Mouse (Mus musculus): ENCODE measurements at regions not wholly inside any gene's neighbourhood (a gene's known extent, or its start where the extent isn't known, plus 50 kb on each side); places are given as distances from the start of the nearest gene placed in this dataset.

DNA sequence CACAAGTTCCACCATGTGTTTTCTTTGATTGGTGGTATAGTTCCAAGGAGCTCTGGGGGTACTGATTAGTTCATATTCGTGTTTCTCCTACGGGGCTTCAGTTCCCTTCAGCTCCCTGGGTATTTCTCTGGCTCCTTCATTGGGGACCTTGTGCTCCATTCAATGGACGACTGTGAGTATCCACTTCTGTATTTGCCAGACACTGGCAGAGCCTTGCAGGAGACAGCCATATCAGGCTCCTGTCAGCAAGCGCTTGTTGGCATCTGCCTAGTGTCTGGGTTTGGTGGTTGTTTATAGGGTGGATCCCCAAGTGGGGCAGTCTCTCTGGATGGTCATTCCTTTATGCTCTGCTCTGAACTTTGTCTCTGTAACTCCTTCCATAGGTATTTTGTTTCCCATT, 1905.5 kb upstream of the Sel1l start:
- DNase-seq = peak; percentile 3 to 33

DNA sequence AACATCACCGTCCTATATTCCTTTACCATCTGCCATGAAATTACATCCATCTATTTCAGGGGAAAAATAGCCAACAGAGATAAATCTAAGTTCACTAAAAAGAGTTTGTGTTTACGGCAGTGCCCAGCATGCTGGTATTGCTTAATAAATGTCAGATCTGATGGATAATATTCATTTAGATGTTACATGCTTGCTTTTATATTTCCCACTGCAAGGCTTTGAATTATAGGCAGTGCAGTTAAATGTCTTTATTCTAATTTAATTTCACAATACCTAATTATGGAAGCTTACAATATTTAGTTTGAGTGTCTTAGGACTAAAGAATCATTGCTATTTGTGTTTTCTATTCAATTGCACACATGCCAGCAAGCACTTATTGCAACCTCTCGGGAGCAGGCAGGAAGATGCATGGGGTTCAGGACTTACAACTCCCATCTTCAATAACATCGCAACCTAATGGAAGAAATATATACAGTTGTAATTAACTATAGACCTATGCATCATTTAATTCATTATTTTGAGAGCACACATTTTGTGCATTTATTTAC, 1899.4 kb upstream of the Sel1l start:
- DNase-seq = no peak

DNA sequence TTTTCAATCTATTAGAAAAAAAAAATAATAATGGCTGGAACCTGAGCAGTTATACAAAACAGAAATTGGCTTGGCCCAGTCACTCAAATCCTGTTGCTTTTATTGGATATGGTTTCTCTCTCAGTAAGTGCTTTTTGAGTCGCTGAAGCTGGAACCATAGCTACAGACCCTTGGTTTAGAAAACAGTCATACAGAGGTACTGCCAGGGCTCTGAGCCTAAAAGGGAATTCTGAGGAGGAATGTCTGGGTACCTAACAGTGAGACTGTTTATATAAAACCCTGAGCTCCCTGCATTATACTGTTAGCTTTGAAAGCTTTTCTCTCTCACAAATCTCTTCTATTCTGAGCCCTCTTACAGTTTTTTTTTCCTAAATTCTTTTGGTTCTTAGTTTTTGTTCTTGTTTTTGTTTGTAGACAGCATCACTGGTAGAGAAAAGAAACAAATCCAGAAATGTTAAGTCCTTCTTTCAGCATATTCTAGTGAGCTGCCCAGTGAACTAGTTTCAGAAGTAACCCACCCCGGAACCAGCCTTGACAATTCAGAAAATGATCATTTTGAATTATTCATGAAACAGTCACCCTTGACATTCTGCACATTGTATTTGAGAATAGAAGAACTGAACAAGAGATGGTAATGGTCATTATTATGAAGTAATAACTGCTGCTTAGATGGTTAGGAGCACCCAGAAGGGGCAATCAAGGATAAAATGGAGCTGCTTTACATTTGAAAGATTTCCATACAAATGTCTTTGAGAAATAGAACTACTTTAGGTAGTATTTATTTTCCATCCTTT, 1869.9 kb upstream of the Sel1l start:
- DNase-seq = no peak

DNA sequence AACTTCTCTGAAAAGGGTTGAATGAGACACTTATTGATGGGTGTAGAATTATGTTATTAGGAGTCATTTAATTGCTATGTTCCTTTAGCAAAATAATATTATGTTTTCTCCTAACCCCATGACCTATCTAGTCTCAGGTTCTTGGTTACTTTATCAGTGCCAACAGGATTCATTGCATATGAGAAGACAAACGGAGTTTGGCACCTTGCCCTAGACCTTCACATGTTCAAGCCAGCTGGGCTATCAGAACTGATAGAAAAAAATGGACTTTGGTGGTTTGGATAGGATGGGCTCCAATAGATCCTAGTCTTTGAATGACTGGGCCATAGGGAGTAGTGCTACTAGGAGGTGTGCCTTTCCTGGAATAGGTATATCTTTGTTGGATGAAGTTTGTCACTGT, 1857.0 kb upstream of the Sel1l start:
- no peak for DNase-seq

DNA sequence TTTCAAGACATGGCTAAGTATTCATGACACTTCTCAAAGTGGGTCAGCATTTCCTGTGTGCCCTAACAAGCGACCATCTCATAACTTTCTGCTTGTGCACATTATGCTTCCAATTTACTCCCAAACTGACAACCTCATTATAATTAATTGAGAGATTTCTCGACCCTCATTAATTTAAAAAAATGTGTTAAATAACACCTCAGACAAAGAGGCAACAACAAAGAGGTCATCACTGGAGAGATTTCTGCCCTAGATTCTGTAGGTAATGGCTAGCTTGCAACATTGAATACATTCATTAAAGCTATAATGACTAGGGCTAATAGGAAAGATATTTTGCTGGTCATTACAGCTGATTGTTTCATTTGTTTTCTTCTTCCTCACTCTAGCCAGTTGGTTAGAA, 1838.2 kb upstream of the Sel1l start:
- DNase-seq = no peak

DNA sequence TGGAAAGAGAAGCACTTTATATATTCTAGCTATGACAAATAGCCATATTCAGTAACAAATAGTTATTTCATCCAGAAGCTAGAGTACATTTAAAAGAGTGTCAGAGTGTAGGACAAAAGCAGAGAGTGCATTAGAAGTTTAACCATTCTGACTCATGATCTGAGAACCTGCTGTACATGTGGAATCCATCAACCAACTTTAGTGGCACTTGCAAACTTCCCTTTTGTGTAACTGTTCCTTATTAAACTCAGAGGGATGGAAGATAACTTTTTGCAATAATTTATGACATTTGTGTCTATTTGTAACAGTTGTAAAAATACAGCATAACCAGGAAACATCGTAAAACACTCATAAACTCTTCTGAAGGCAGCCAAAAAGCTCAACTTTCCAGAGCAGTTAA, 1835.4 kb upstream of the Sel1l start:
- no peak for DNase-seq

DNA sequence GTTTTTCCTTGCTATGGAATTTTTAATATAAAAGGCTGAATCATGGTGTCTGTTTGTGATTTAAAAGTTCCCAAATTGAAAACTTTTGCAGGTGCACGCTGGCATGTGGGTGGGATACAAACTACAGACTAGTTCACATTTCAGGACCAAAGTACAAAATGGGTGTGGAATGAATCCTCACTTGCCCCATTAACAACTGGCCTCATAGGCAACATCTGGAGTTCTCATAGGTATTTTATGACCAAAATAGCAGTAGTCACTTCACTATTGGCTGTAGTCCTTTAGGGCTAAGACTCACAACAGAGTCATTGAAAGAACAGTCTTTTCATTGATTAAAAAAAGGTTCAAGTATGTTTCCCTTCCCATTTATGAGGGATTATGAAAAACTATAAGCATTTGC, 1828.5 kb upstream of the Sel1l start:
- no peak for DNase-seq

DNA sequence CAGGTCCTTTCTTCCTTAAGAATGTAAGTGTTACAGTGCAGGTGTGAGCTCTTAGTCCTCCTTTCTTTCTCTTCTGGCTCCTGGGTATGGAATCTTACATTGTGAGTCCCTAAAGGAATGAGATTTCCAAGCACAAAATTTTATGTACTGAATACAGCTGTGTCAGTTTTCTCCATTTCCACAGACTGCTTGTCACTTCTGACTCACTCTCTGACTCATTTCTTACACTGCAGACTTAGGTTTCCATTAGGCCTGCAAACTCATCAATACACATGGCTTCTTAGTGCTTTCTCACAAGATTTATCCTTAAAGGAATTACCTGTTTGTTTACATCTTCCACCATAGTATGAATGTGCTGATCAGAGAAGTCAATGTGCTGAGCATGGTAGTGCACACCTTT, 1826.1 kb upstream of the Sel1l start:
- no peak for DNase-seq

DNA sequence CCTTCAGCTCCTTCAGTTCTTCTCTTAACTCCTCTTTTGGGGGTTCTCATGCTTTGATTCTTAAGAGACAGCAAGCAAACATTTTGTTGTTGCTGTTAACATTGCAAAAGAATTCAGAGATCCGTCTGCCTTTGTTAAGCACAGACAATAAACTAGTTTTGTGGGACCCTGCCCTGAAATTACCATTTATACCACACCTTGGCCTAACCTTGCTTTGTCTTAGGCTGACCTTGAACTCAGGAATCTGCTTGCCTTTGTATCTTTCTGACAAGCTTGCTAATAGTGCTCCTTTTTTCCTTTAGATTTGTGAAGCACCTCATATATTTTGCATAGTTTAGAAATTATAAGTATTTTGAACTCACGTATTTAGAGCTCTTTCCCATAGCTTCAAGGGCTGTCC, 1820.3 kb upstream of the Sel1l start:
- no peak for DNase-seq

DNA sequence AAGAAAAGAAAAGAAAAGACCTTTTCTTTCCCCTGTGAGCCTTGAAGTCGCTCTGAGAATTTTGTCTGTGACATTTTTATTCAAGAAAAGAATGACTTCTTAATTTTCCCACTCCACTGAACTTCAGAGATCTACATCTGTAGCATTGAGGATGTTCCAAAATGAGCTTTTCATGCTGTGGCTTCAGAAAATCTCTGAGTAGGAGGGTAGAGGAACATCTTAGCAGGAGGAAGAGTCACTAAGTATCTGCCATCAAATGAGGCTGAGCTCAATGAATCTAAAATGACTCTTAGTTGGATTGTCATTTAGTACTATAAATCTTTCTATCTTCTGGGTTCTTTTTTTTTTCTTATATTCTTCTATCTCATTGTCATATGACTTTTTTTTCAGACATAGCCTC, 1817.8 kb upstream of the Sel1l start:
- DNase-seq = no peak

Data from heart, adult 18-20 months (tissue).